Mouse (Mus musculus) lung, embryonic 14.5 days (tissue): ENCODE measurements around the gene Zfp865. TPM values are rescaled to one million over a fixed set of nuclear protein-coding genes. Genes with fewer than 3 reads are reported as not detected.
"Not testable (repeated sequence)": the region's sequence is repeated elsewhere in the genome, so short reads cannot be mapped to it uniquely, and the experiment has no call there.

Experiments used
- ATAC-seq: fragments of 200-750 bp; cut with Nextera tagmentation; 2 replicates; pipeline ENCODE4 v1.8.0; 2017; ENCODE audit warnings: mild to moderate bottlenecking, moderate TSS enrichment, moderate library complexity; ENCODE audit not compliant: insufficient read depth
- DNase-seq: peaks from one replicate; pipeline ENCODE4 v3.0.0-alpha.2; 2015
- H3K27ac ChIP-seq: fragments of 300-500 bp; sonication (generic); 2 replicates; pipeline ENCODE4 v1.5.1; 2014; ENCODE audit warnings: low read depth, mild to moderate bottlenecking, moderate library complexity
- H3K27me3 ChIP-seq: fragments of 300-500 bp; sonication (generic); 2 replicates; pipeline ENCODE4 v1.6.1; 2014; ENCODE audit warnings: low read length, control low read depth; ENCODE audit not compliant: insufficient read depth
- H3K36me3 ChIP-seq: fragments of 300-500 bp; sonication (generic); 2 replicates; pipeline ENCODE4 v1.6.1; 2014; ENCODE audit warnings: control low read depth; ENCODE audit not compliant: insufficient read depth
- H3K4me1 ChIP-seq: fragments of 300-500 bp; sonication (generic); 2 replicates; pipeline ENCODE4 v1.6.1; 2014; ENCODE audit warnings: antibody characterized with exemption, control low read depth; ENCODE audit not compliant: insufficient read depth
- H3K4me2 ChIP-seq: fragments of 300-500 bp; sonication (generic); 2 replicates; pipeline ENCODE4 v1.6.1; 2014; ENCODE audit warnings: mild to moderate bottlenecking
- H3K4me3 ChIP-seq: fragments of 300-500 bp; sonication (generic); 2 replicates; pipeline ENCODE4 v1.5.1; 2014; ENCODE audit warnings: low read depth, low read length
- H3K9ac ChIP-seq: fragments of 300-500 bp; sonication (generic); 2 replicates; pipeline ENCODE4 v1.6.1; 2014
- H3K9me3 ChIP-seq: fragments of 300-500 bp; sonication (generic); 2 replicates; pipeline ENCODE4 v1.6.1; 2016; ENCODE audit warnings: low read depth, low read length, control low read depth
- CTCF ChIP-seq: IDR thresholded peaks from 2 replicates; pipeline ENCODE4 v1.5.1; 2016; ENCODE audit warnings: antibody characterized with exemption, low read depth
- WGBS: fragments of 180-500 bp; shearing (Covaris S2); extraction: QIAGEN DNeasy Blood & Tissue Kit; methylation state at CpG from one replicate; pipeline ENCODE4 v1.1.7; 2014; 5-methylcytosine and 5-hydroxymethylcytosine counted together
- polyA plus RNA-seq: library from polyadenylated mRNA; unstranded; fragments of >200 nt; fragmentation: Nextera tagmentation; extraction: Ambion mirVana; gene quantifications from 2 replicates; pipeline ENCODE4 v1.2.1, GENCODE M21; 2014

Gene Zfp865
- polyA plus RNA-seq, 1 experiment from 2014 or later: 7.4 TPM

DNA sequence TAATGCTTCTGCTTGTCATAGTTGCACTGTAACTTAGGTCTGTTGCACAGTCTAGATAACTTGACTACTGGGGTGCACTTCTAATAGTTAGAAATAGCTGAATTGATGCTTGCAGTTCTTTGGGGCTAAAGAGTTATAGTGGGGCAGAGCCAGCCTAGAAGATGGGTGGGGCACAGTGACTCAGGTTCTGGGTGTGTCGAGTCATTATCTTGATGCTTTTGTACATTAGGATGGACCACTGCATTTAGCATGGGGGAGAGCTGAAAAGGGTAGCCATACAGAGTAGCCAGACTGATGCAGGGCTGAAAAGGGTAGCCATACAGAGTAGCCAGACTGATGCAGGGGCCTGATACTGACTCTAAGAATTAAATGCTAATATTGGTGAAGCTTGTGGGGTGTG is 53.4 kb downstream of the Zfp865 start:
- no peak for DNase-seq
- no peak for ATAC-seq
- H3K36me3 ChIP-seq: peaks cover 93% of the 10 kb centered on the region
- no peak overlapping the region for H3K4me3 ChIP-seq
- H3K9ac ChIP-seq: no peak overlapping the region
- no peaks in the 10 kb centered on the region for H3K27me3 ChIP-seq
- no peak overlapping the region for H3K4me2 ChIP-seq
- TF ChIP-seq CTCF: no peak
- 88% methylated on average over 1 of the region's 1 CpGs for WGBS
- no peak overlapping the region for H3K27ac ChIP-seq
- H3K9me3 ChIP-seq: no peaks in the 10 kb centered on the region
- no peaks in the 10 kb centered on the region for H3K4me1 ChIP-seq

DNA sequence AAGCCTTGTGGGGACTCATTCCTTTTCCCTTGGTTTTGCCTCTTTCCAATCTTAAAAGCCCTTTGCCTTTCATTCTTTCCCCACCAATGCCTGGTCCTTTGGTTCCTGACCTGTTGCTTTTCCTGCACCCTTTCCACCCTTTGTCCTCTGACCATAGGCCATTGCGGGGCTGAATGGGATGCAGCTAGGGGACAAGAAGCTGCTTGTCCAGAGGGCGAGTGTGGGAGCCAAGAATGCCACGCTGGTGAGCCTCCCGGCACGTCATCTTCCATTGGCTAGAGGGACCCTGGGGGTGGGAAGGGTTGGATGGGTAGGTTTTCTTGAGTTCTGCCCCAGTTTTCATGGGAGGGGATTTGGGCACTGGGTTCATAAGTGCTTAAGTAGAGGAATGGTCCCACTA is 54.8 kb downstream of the Zfp865 start:
- Histone ChIP-seq H3K36me3 (peaks cover 87% of the 10 kb centered on the region), H3K4me2 (no peak overlapping the region), H3K9ac (no peak overlapping the region), H3K4me1 (no peaks in the 10 kb centered on the region), H3K4me3 (no peak overlapping the region), H3K27ac (no peak overlapping the region), H3K27me3 (no peaks in the 10 kb centered on the region), H3K9me3 (no peaks in the 10 kb centered on the region)
- no peak for TF ChIP-seq CTCF
- DNase-seq (no peak), ATAC-seq (no peak)
- 90% methylated on average over 5 of the region's 5 CpGs for WGBS

DNA sequence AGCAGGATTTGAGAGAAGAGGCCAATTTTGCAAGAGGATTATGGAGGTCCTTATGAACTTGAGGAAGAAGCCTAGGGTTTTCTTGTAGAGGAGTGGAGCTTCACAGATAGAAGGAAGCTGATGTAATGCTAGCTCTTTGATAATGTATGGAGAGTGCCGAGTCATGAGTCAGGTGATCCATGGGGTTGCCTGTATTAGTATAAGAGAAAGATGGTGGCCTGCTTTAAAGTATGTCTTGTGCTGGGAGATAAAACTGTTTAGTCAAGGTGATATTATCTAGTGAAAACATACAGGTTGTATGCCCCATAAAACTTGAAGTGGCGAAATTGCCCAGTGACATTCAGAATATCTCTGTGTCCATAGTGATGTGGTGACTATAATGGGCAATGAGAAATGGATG is 56.8 kb downstream of the Zfp865 start:
- no peak for TF ChIP-seq CTCF
- Histone ChIP-seq H3K4me3 (no peak overlapping the region), H3K27me3 (no peaks in the 10 kb centered on the region), H3K4me2 (no peak overlapping the region), H3K9me3 (no peaks in the 10 kb centered on the region), H3K9ac (no peak overlapping the region), H3K36me3 (peaks cover 70% of the 10 kb centered on the region), H3K4me1 (no peaks in the 10 kb centered on the region), H3K27ac (no peak overlapping the region)
- DNase-seq (no peak), ATAC-seq (no peak)
- WGBS: 75% methylated on average over 2 of the region's 2 CpGs

DNA sequence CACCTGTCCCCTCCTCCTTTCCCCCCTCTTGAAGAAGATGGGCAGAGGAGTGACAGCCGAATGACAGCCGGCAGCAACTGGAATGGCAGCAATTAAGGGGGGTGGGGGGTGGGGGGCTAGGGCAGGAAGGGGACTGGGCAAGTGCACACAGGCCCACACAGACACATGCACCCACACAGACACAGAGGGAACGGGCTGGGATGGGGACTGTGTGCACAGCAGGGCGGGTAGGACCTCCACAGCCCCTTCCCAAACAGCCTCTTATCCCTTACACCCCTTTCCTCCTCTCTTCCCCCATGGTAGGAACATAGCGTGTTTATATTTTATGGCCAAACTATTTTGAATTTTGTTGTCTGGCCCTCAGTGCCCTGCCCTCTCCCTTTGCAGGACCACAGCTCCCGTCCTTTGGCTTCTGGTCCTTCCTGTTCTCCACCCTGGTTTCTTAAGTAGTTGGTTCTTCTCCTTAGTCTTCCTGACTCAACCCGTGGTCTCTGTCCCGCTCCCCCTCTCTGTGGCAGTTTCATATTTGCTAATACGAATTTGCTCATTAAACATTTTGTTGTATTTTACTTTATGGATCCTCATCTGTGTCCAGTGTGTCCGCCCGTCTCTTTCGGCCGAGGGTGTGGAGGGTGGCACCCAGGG is 59.3 kb downstream of the Zfp865 start:
- H3K4me2 ChIP-seq: peak overlapping the region; percentile 87
- not testable (repeated sequence) for DNase-seq, H3K9me3 ChIP-seq, H3K27me3 ChIP-seq, H3K4me1 ChIP-seq
- 41% methylated on average over 10 of the region's 13 CpGs for WGBS
- peaks cover 63% of the 10 kb centered on the region for H3K36me3 ChIP-seq
- H3K9ac ChIP-seq: peak overlapping the region; percentile 29; the same call in 1 of the 2 replicates
- H3K4me3 ChIP-seq: peak overlapping the region; percentile 98
- peak; percentile 39 for ATAC-seq
- H3K27ac ChIP-seq: peak overlapping the region; percentile 95

DNA sequence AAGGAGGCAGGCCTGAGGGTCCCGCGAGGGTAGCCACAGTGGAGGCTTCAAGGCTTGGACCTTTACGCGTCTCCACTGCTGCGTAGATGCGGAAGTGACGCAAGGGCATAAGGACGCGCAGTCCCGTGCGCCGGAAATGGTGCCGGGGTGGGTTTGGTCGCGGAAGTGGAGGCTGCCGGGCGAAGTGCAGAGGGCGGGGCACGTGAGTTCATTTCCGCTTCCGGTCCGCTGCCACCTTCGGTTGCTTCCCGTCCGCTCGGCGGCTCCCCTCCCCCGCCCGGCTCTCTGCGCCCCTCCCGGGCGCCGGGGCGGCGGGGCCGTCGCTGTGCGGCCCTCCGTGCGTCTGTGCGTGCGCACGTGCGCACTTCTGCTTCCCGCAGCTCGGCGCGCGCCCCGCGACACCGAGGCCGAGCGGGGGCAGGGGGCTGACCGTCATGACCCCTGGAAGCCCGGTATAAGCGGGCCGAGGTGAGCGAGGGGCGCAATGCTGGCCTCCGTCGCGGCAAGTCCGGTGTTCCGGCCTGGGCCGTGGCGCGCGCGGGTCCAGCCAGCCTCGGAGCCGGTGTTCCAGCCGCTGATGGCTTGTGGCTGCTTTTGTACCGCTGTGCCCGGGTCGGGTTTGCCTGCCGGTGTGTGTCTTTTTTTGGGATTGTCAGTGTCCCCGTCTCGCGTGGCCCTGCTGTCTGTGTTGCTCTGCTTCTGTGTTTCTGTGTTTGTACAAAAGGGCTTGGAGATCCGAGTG is 60.0 kb downstream of the Zfp865 start, which contains the start of gene Epn1:
Epn1 (plus strand) TSS at position 226 of the 742 bp plus-strand sequence.
- peak within 1 kb of the TSS; percentile 95 for H3K27ac ChIP-seq
- under 1% methylated on average over 81 of the region's 81 CpGs for WGBS
- no peaks in the 10 kb centered on the region for H3K4me1 ChIP-seq
- H3K4me2 ChIP-seq: peak within 1 kb of the TSS; percentile 87
- peak within 1 kb of the TSS; percentile 95 for H3K9ac ChIP-seq
- no peaks in the 10 kb centered on the region for H3K27me3 ChIP-seq
- peaks cover 62% of the 10 kb centered on the region for H3K36me3 ChIP-seq
- H3K4me3 ChIP-seq: peak within 1 kb of the TSS; percentile 98
- DNase-seq (peak; percentile 99), ATAC-seq (peak; percentile 98)
- no peaks in the 10 kb centered on the region for H3K9me3 ChIP-seq
- no peak for TF ChIP-seq CTCF

DNA sequence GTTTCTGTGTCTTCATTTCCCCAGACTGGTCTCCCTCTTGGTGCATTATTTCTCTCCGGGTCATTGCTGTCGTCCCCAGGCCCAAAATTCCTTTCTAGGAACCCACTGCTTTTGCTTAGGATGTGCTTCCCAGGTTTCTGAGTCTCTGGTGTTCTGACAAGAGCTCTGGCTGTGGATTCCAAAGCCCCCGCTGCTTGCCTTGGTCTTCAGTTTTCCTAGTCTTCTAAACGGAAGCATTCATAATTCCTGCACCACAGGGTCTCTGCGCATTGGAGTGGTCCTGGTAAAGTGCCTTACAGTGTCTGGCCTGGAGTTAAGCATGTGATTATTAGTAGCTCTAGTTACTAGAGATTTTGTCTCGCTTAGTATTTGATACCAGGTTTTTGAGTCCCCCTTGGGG is 60.6 kb downstream of the Zfp865 start:
- no peak for TF ChIP-seq CTCF
- H3K9ac ChIP-seq: peak overlapping the region; percentile 95
- no peaks in the 10 kb centered on the region for H3K27me3 ChIP-seq
- peak overlapping the region; percentile 95 for H3K27ac ChIP-seq
- no peak for ATAC-seq
- no peak for DNase-seq
- no peaks in the 10 kb centered on the region for H3K9me3 ChIP-seq
- 12% methylated on average over 6 of the region's 6 CpGs for WGBS
- H3K4me1 ChIP-seq: no peaks in the 10 kb centered on the region
- H3K4me2 ChIP-seq: peak overlapping the region; percentile 87
- peak overlapping the region; percentile 98 for H3K4me3 ChIP-seq
- H3K36me3 ChIP-seq: peaks cover 63% of the 10 kb centered on the region

DNA sequence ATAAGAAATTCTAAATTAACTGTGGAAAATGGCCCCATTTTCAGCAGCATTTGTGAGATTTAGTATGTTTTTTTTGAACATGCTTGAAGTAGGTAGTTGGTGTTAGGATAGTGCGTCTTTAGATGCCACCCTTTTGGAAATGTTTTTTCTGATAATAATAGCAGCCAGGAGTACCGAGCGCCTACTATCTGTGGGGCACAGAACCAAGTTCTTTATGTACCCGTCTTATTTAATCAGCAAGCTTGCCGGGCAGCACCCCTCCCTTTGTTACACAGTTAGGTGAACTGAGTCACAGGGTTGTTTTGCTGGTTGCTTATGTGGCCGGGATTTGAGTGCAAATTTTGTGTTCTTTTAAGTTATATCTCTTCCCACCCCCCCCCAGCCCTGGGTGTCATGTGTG is 61.1 kb downstream of the Zfp865 start:
- Histone ChIP-seq H3K9me3 (no peaks in the 10 kb centered on the region), H3K9ac (peak overlapping the region; percentile 95), H3K27ac (peak overlapping the region; percentile 95; the same call in 1 of the 2 replicates), H3K36me3 (peaks cover 64% of the 10 kb centered on the region), H3K4me1 (no peaks in the 10 kb centered on the region), H3K4me2 (peak overlapping the region; percentile 87), H3K27me3 (no peaks in the 10 kb centered on the region), H3K4me3 (peak overlapping the region; percentile 98)
- 62% methylated on average over 6 of the region's 6 CpGs for WGBS
- DNase-seq (no peak), ATAC-seq (no peak)
- no peak for TF ChIP-seq CTCF
